8 mouse cellular contexts compared by ENCODE assay signal in the genomic region with DNA sequence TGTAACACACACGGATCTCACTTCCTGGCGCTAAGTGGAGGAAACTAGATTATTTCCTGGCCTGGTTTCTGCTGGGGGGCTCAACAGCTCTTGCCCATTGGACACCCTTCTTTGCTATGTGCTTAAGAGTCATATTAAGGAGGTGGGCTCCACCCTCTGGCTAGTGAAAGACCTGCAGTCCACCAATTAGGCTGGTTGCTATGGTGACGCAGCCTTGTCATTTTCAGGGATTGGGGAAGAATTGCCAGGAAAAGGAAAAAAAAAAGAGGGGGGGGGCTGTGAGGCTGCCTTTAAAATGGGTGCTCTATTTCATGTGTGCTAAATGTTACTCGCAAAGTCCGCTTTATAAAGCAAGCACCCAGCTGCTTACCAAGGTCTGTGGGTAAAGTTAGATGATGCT. TPM values are rescaled to one million over a fixed set of nuclear protein-coding genes. Genes with fewer than 3 reads are reported as not detected.
DNase-seq lines count a peak whose midpoint lies in the region; ATAC-seq lines count a peak whose summit lies in the region.

No protein-coding gene starts in this region.

- H3K27me3 ChIP-seq in heart, embryonic 12.5 days (replicated peaks), result peaks cover 99% of the 10 kb centered on the region

- DNase-seq in kidney, postnatal 10 days, result peak; percentile 40
- no peak for DNase-seq in kidney, postnatal 14 days
- DNase-seq in embryo, embryonic 11 days, result peak; percentile 84
- peak; percentile 67 to 89 for DNase-seq in layer of hippocampus, adult 18-20 months (ENCODE audit: low spot score in 2 of 2)
- DNase-seq in neural tube, embryonic 10.5 days (ENCODE audit: extremely low spot score, low spot score), result peak; percentile 56
- no peak for DNase-seq in adrenal gland, postnatal 4 days (ENCODE audit: low spot score in 2 of 2)
- DNase-seq in gastrocnemius, postnatal 4 days (ENCODE audit: low spot score in 2 of 2), result no peak

- no peak overlapping the region for H3K27ac ChIP-seq in heart, embryonic 12.5 days (ENCODE audit: poor library complexity, severe bottlenecking)

- WGBS in heart, embryonic 12.5 days, result 46% methylated on average over 5 of the region's 5 CpGs

- H3K4me2 ChIP-seq in heart, embryonic 12.5 days, result no peak overlapping the region

- no peaks in the 10 kb centered on the region for H3K36me3 ChIP-seq in heart, embryonic 12.5 days

- no peak overlapping the region for H3K4me3 ChIP-seq in heart, embryonic 12.5 days

- no peak overlapping the region for H3K9ac ChIP-seq in heart, embryonic 12.5 days

- no peak for ATAC-seq in heart, embryonic 12.5 days (ENCODE audit: insufficient number of reproducible peaks, low FRiP score)

- H3K9me3 ChIP-seq in heart, embryonic 12.5 days (replicated peaks), result no peaks in the 10 kb centered on the region

- H3K4me1 ChIP-seq in heart, embryonic 12.5 days (replicated peaks), result peaks cover 5% of the 10 kb centered on the region; the same call in 1 of the 2 replicates

RNA-seq across cellular contexts. Expression of a gene that starts 2.9 kb away (rescaled TPM):
- total RNA-seq in layer of hippocampus, adult 18-20 months (2021), result 100 to 1,000 TPM; 142 to 144 TPM
- 10 to 100 TPM; 11.3 to 11.6 TPM for total RNA-seq in adrenal gland, postnatal 4 days (2021)
- 0.95 and 1.3 TPM in 2 replicates for polyA plus RNA-seq in heart, embryonic 12.5 days (2016; fragmentation: Nextera tagmentation; extraction: Ambion mirVana)
- total RNA-seq in gastrocnemius, postnatal 4 days (2021), result 1 to 10 TPM; 3.5 to 3.8 TPM

Comparison
In these comparisons a context has a peak if more than half of its experiments do, and no peak if none do; other contexts are left out.
1. DNase-seq: peak in kidney, postnatal 10 days (single experiment), embryo, embryonic 11 days (single experiment), layer of hippocampus, adult 18-20 months (2 of 2) and neural tube, embryonic 10.5 days (single experiment); none in kidney, postnatal 14 days (single experiment), adrenal gland, postnatal 4 days (0 of 2) and gastrocnemius, postnatal 4 days (0 of 2).
2. RNA of a gene that starts 2.9 kb away (total RNA-seq): 142 to 144 TPM in layer of hippocampus, adult 18-20 months; 11.3 to 11.6 TPM in adrenal gland, postnatal 4 days and 3.5 to 3.8 TPM in gastrocnemius, postnatal 4 days; every median in the first group is over 10 times any median in the second.